Mouse (Mus musculus): ENCODE results near the gene Nhs. TPM values are rescaled to one million over a fixed set of nuclear protein-coding genes. Genes with fewer than 3 reads are reported as not detected.

Gene Nhs
- polyA plus RNA-seq, 1 experiment, result 0.62 TPM

- H3K27me3 ChIP-seq (ENCODE audit: control insufficient read depth, insufficient read depth, low read length), result no peaks in the 10 kb centered on the region
- H3K4me1 ChIP-seq (ENCODE audit: control insufficient read depth, insufficient read depth, insufficient read length, low read length), result 0 out of 2 replicates have a peak, but pooled peaks cover 1% of the 10 kb centered on the region
- H3K36me3 ChIP-seq (ENCODE audit: control insufficient read depth, insufficient read depth, low read length), result no peaks in the 10 kb centered on the region
- no peak overlapping the region for H3K27ac ChIP-seq (ENCODE audit: insufficient read depth, low read depth, low read length)
- TF ChIP-seq CTCF (IDR thresholded peaks at IDR 0.05; ENCODE audit: extremely low read depth, insufficient read length, insufficient replicate concordance, low read depth, low read length) (no peak), POLR2A (IDR thresholded peaks at IDR 0.05; ENCODE audit: low read depth, low read length) (no peak)
- H3K4me3 ChIP-seq (ENCODE audit: low read depth, low read length), result no peak overlapping the region
Measured at GRCm38 (mm10) chrX:161972723-161973122, 186.8 kb downstream of the Nhs start.

GRCm38 (mm10) chrX:161971961-161972502 lies 187.5 kb downstream of the Nhs start:
- TF ChIP-seq POLR2A (IDR thresholded peaks at IDR 0.05; ENCODE audit: low read depth, low read length) (no peak), CTCF (IDR thresholded peaks at IDR 0.05; ENCODE audit: extremely low read depth, insufficient read length, insufficient replicate concordance, low read depth, low read length) (no peak)
- Histone ChIP-seq H3K4me1 (ENCODE audit: control insufficient read depth, insufficient read depth, insufficient read length, low read length) (no peaks in the 10 kb centered on the region), H3K4me3 (ENCODE audit: low read depth, low read length) (no peak overlapping the region), H3K36me3 (ENCODE audit: control insufficient read depth, insufficient read depth, low read length) (no peaks in the 10 kb centered on the region), H3K27ac (ENCODE audit: insufficient read depth, low read depth, low read length) (no peak overlapping the region), H3K27me3 (ENCODE audit: control insufficient read depth, insufficient read depth, low read length) (no peaks in the 10 kb centered on the region)
- 89% methylated on average over 3 of the region's 3 CpGs for WGBS

- no peak overlapping the region for H3K27ac ChIP-seq (ENCODE audit: insufficient read depth, low read depth, low read length)
- no peak overlapping the region for H3K4me3 ChIP-seq (ENCODE audit: low read depth, low read length)
- H3K4me1 ChIP-seq (ENCODE audit: control insufficient read depth, insufficient read depth, insufficient read length, low read length), result no peaks in the 10 kb centered on the region
- no peaks in the 10 kb centered on the region for H3K27me3 ChIP-seq (ENCODE audit: control insufficient read depth, insufficient read depth, low read length)
- no peaks in the 10 kb centered on the region for H3K36me3 ChIP-seq (ENCODE audit: control insufficient read depth, insufficient read depth, low read length)
- 96% methylated on average over 1 of the region's 1 CpGs for WGBS
- no peak for TF ChIP-seq POLR2A (IDR thresholded peaks at IDR 0.05; ENCODE audit: low read depth, low read length)
Measured at GRCm38 (mm10) chrX:161971131-161971530, 188.4 kb downstream of the Nhs start.

- H3K27ac ChIP-seq (ENCODE audit: insufficient read depth, low read depth, low read length), result no peak overlapping the region
- no peak overlapping the region for H3K4me3 ChIP-seq (ENCODE audit: low read depth, low read length)
- WGBS, result 24% methylated on average over 4 of the region's 4 CpGs
- TF ChIP-seq CTCF (IDR thresholded peaks at IDR 0.05; ENCODE audit: extremely low read depth, insufficient read length, insufficient replicate concordance, low read depth, low read length), result peak; percentile 29; the same call in 1 of the 2 replicates
- TF ChIP-seq POLR2A (IDR thresholded peaks at IDR 0.05; ENCODE audit: low read depth, low read length), result no peak
- no peaks in the 10 kb centered on the region for H3K36me3 ChIP-seq (ENCODE audit: control insufficient read depth, insufficient read depth, low read length)
- no peaks in the 10 kb centered on the region for H3K4me1 ChIP-seq (ENCODE audit: control insufficient read depth, insufficient read depth, insufficient read length, low read length)
- no peaks in the 10 kb centered on the region for H3K27me3 ChIP-seq (ENCODE audit: control insufficient read depth, insufficient read depth, low read length)
Measured at GRCm38 (mm10) chrX:161967692-161968091, 191.8 kb downstream of the Nhs start.

- H3K4me1 ChIP-seq (ENCODE audit: control insufficient read depth, insufficient read depth, insufficient read length, low read length), result no peaks in the 10 kb centered on the region
- H3K27ac ChIP-seq (ENCODE audit: insufficient read depth, low read depth, low read length), result no peak overlapping the region
- no peaks in the 10 kb centered on the region for H3K27me3 ChIP-seq (ENCODE audit: control insufficient read depth, insufficient read depth, low read length)
- H3K4me3 ChIP-seq (ENCODE audit: low read depth, low read length), result no peak overlapping the region
- no peaks in the 10 kb centered on the region for H3K36me3 ChIP-seq (ENCODE audit: control insufficient read depth, insufficient read depth, low read length)
- TF ChIP-seq CTCF (IDR thresholded peaks at IDR 0.05; ENCODE audit: extremely low read depth, insufficient read length, insufficient replicate concordance, low read depth, low read length) (no peak), POLR2A (IDR thresholded peaks at IDR 0.05; ENCODE audit: low read depth, low read length) (no peak)
Measured at GRCm38 (mm10) chrX:161963372-161963771, 196.2 kb downstream of the Nhs start.

- Histone ChIP-seq H3K27ac (ENCODE audit: insufficient read depth, low read depth, low read length) (no peak overlapping the region), H3K27me3 (ENCODE audit: control insufficient read depth, insufficient read depth, low read length) (no peaks in the 10 kb centered on the region)
- 74% methylated on average over 1 of the region's 1 CpGs for WGBS
Measured at GRCm38 (mm10) chrX:161962855-161963254, 196.7 kb downstream of the Nhs start.

GRCm38 (mm10) chrX:161961756-161962155 lies 197.8 kb downstream of the Nhs start:
- no peak for TF ChIP-seq POLR2A (IDR thresholded peaks at IDR 0.05; ENCODE audit: low read depth, low read length)
- no peak for TF ChIP-seq CTCF (IDR thresholded peaks at IDR 0.05; ENCODE audit: extremely low read depth, insufficient read length, insufficient replicate concordance, low read depth, low read length)
- no peaks in the 10 kb centered on the region for H3K27me3 ChIP-seq (ENCODE audit: control insufficient read depth, insufficient read depth, low read length)
- H3K36me3 ChIP-seq (ENCODE audit: control insufficient read depth, insufficient read depth, low read length), result no peaks in the 10 kb centered on the region
- H3K4me3 ChIP-seq (ENCODE audit: low read depth, low read length), result no peak overlapping the region
- WGBS, result 23% methylated on average over 6 of the region's 6 CpGs
- peak overlapping the region; percentile 29; the same call in 1 of the 2 replicates for H3K27ac ChIP-seq (ENCODE audit: insufficient read depth, low read depth, low read length)
- H3K4me1 ChIP-seq (ENCODE audit: control insufficient read depth, insufficient read depth, insufficient read length, low read length), result no peaks in the 10 kb centered on the region

More at GRCm38 (mm10) chrX:161962855-161963254, 196.7 kb downstream of the Nhs start:
- no peak for TF ChIP-seq POLR2A (IDR thresholded peaks at IDR 0.05; ENCODE audit: low read depth, low read length)
- TF ChIP-seq CTCF (IDR thresholded peaks at IDR 0.05; ENCODE audit: extremely low read depth, insufficient read length, insufficient replicate concordance, low read depth, low read length), result no peak
- H3K4me1 ChIP-seq (ENCODE audit: control insufficient read depth, insufficient read depth, insufficient read length, low read length), result no peaks in the 10 kb centered on the region
- no peaks in the 10 kb centered on the region for H3K36me3 ChIP-seq (ENCODE audit: control insufficient read depth, insufficient read depth, low read length)
- H3K4me3 ChIP-seq (ENCODE audit: low read depth, low read length), result no peak overlapping the region
